Mouse (Mus musculus) brain, embryonic 14.5 days (tissue): ENCODE results near the gene Txlng.

Source experiments
- CTCF ChIP-seq: fragments of 200-500 bp; IDR thresholded peaks from 2 replicates; pipeline ENCODE4 v1.5.1; 2012; ENCODE audit warnings: inconsistent platforms, mild to moderate bottlenecking, moderate library complexity, borderline replicate concordance; ENCODE audit not compliant: insufficient read depth, insufficient read length; ENCODE audit errors: extremely low read depth
- POLR2A ChIP-seq: fragments of 200-500 bp; IDR thresholded peaks from 2 replicates; pipeline ENCODE4 v1.6.1; 2012; ENCODE audit warnings: mild to moderate bottlenecking, inconsistent platforms, borderline replicate concordance; ENCODE audit not compliant: poor library complexity, insufficient read depth, insufficient read length, severe bottlenecking; ENCODE audit errors: extremely low read depth

DNA sequence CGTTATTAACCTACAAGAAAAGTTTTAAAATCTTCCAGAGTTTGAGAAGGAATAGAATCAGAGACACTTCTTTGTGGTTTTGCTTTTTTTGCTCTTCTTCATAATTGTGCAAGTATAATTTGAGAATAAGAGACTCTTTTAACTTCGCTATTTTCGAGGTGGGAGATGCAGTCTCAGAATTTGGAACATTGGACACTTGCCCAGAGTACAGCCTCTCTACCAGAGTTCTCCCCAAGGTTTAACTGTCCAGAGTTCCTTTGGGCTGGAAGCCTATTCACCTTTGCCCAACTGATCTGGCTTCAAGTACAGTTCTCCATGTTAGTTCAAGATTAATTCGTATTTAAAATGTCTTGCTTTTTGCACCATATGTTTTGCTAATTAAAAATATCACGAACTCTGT, 487 bp upstream of the Txlng start:
- TF ChIP-seq POLR2A = no peak
- no peak for TF ChIP-seq CTCF
